Mouse (Mus musculus): ENCODE measurements around the gene Igsf3. TPM values are rescaled to one million over a fixed set of nuclear protein-coding genes. Genes with fewer than 3 reads are reported as not detected.

Igsf3 gene
- total and polyA plus RNA-seq, 3 experiments: not detected

DNA sequence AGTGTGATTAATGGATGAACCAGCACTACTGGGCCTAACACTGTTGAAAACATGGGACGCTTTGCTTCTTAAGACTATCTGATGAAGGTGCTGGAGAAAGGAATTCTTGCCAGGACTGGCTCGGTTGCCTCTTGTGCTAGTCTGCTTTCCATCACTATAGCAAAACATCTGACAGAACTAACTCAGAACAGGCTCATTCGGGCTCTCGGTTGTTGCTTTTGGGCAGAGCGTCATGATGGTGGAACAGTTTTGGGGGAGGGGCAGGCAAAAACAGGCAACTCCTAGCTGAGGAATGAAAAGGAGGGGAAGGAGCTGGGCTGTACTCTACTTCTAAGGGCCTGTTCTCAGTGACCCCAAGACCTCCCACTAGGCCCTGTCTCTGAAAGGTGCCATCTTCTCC is 4.8 kb downstream of the Igsf3 start:
- Histone ChIP-seq H3K9ac (ENCODE audit: control insufficient read depth, low read depth, low read length, poor library complexity, severe bottlenecking) (no peak overlapping the region), H3K9me3 (replicated peaks; ENCODE audit: insufficient read depth, low read length) (no peaks in the 10 kb centered on the region), H3K27me3 (ENCODE audit: control insufficient read depth in 1 of 2, insufficient read depth in 2 of 2, low read length in 2 of 2) (no peaks in the 10 kb centered on the region), H3K36me3 (ENCODE audit: control insufficient read depth in 1 of 2, insufficient read depth in 2 of 2, low read length in 2 of 2) (no peaks in the 10 kb centered on the region), H3K4me3 (ENCODE audit: control insufficient read depth in 1 of 2, insufficient read depth in 1 of 2, low read depth in 2 of 2, low read length in 2 of 2) (no peak overlapping the region), H3K4me1 (ENCODE audit: control insufficient read depth in 1 of 2, insufficient read depth in 2 of 2, low read length in 2 of 2) (no peaks in the 10 kb centered on the region), H3K79me2 (ENCODE audit: control insufficient read depth, insufficient read depth, low read length, poor library complexity) (no peaks in the 10 kb centered on the region), H3K27ac (ENCODE audit: control insufficient read depth, low read depth, low read length) (no peak overlapping the region)
- no peak for TF ChIP-seq GABPA (IDR thresholded peaks at IDR 0.05; ENCODE audit: low read depth, low read length)
- no peak for TF ChIP-seq RAD21 (IDR thresholded peaks at IDR 0.05; ENCODE audit: low read depth, low read length)
- TF ChIP-seq TAL1 (IDR thresholded peaks at IDR 0.05; ENCODE audit: low read length): no peak
- no peak for TF ChIP-seq CHD2 (IDR thresholded peaks at IDR 0.05; ENCODE audit: low read length)
- TF ChIP-seq ETS1 (IDR thresholded peaks at IDR 0.05; ENCODE audit: low read depth, low read length): no peak
- TF ChIP-seq ZMIZ1 (IDR thresholded peaks at IDR 0.05; ENCODE audit: low read depth, low read length): no peak
- TF ChIP-seq USF2 (IDR thresholded peaks at IDR 0.05; ENCODE audit: borderline replicate concordance in 1 of 2, insufficient read depth in 1 of 2, low read depth in 1 of 2, low read length in 2 of 2): no peak
- TF ChIP-seq MAFK (IDR thresholded peaks at IDR 0.05; ENCODE audit: borderline replicate concordance, low read depth, low read length): no peak
- no peak for TF ChIP-seq ZNF384 (IDR thresholded peaks at IDR 0.05; ENCODE audit: low read depth, low read length)
- no peak for TF ChIP-seq BHLHE40 (IDR thresholded peaks at IDR 0.05; ENCODE audit: borderline replicate concordance, low read depth, low read length)
- no peak for TF ChIP-seq ZKSCAN1 (IDR thresholded peaks at IDR 0.05; ENCODE audit: low read depth, low read length)
- TF ChIP-seq RCOR1 (IDR thresholded peaks at IDR 0.05; ENCODE audit: low read depth, low read length): no peak
- TF ChIP-seq MAZ (IDR thresholded peaks at IDR 0.05; ENCODE audit: low read depth, low read length): no peak
- no peak for DNase-seq (ENCODE audit: low read depth, low spot score)

DNA sequence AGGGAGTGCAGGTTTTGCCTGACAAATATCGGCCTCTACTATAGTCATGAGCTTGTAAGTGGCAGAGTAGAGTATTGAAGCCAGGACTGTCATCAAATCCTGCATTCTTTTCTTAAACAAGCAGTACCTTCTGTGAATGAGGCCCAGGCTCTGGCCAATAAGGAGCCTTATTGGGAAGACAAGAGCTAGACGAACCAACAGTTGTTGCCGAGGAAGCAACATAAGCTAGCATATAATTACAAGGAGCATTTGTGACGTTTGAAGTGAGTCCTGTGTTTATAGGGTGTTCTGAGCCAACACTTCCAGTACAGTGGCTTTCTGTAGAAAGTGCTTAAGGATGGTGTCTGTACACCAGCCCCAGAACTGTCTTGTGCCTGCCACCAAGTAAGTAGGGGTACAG is 5.9 kb downstream of the Igsf3 start:
- H3K36me3 ChIP-seq (ENCODE audit: control insufficient read depth in 1 of 2, insufficient read depth in 2 of 2, low read length in 2 of 2): no peaks in the 10 kb centered on the region
- no peaks in the 10 kb centered on the region for H3K79me2 ChIP-seq (ENCODE audit: control insufficient read depth, insufficient read depth, low read length, poor library complexity)
- TF ChIP-seq ETS1 (IDR thresholded peaks at IDR 0.05; ENCODE audit: low read depth, low read length) (no peak), MEF2A (IDR thresholded peaks at IDR 0.05; ENCODE audit: extremely low read depth, insufficient replicate concordance, low read depth, low read length, poor library complexity, severe bottlenecking) (no peak), MAZ (IDR thresholded peaks at IDR 0.05; ENCODE audit: low read depth, low read length) (no peak), NELFE (IDR thresholded peaks at IDR 0.05; ENCODE audit: low read depth, low read length) (no peak), ELF1 (IDR thresholded peaks at IDR 0.05; ENCODE audit: low read depth, low read length) (no peak), ZNF384 (IDR thresholded peaks at IDR 0.05; ENCODE audit: low read depth, low read length) (no peak), CTCF (IDR thresholded peaks at IDR 0.05 in 2 of 3, conservative IDR thresholded peaks at IDR 0.05 in 1 of 3; ENCODE audit: control insufficient read depth in 1 of 3, insufficient read depth in 1 of 3, low read depth in 2 of 3, low read length in 3 of 3, poor library complexity in 1 of 3, severe bottlenecking in 1 of 3) (no peak), HCFC1 (IDR thresholded peaks at IDR 0.05; ENCODE audit: low read depth, low read length) (no peak), GABPA (IDR thresholded peaks at IDR 0.05; ENCODE audit: low read depth, low read length) (no peak), ZKSCAN1 (IDR thresholded peaks at IDR 0.05; ENCODE audit: low read depth, low read length) (no peak), POLR2AphosphoS2 (IDR thresholded peaks at IDR 0.05; ENCODE audit: low read length) (no peak), RAD21 (IDR thresholded peaks at IDR 0.05; ENCODE audit: low read depth, low read length) (no peak), USF2 (IDR thresholded peaks at IDR 0.05; ENCODE audit: borderline replicate concordance in 1 of 2, insufficient read depth in 1 of 2, low read depth in 1 of 2, low read length in 2 of 2) (no peak), SIN3A (IDR thresholded peaks at IDR 0.05; ENCODE audit: low read length) (no peak), TBP (IDR thresholded peaks at IDR 0.05; ENCODE audit: low read depth, low read length) (no peak), GATA1 (IDR thresholded peaks at IDR 0.05; ENCODE audit: low read depth, low read length) (no peak), TCF12 (IDR thresholded peaks at IDR 0.05; ENCODE audit: low read depth, low read length) (no peak), USF1 (IDR thresholded peaks at IDR 0.05; ENCODE audit: low read depth, low read length) (no peak), JUND (IDR thresholded peaks at IDR 0.05; ENCODE audit: low read depth, low read length) (no peak), MYB (IDR thresholded peaks at IDR 0.05; ENCODE audit: low read depth, low read length) (no peak)
- H3K9ac ChIP-seq (ENCODE audit: control insufficient read depth, low read depth, low read length, poor library complexity, severe bottlenecking): no peak overlapping the region
- H3K27ac ChIP-seq (ENCODE audit: control insufficient read depth, low read depth, low read length): no peak overlapping the region
- no peak overlapping the region for H3K4me3 ChIP-seq (ENCODE audit: control insufficient read depth in 1 of 2, insufficient read depth in 1 of 2, low read depth in 2 of 2, low read length in 2 of 2)
- H3K4me1 ChIP-seq (ENCODE audit: control insufficient read depth in 1 of 2, insufficient read depth in 2 of 2, low read length in 2 of 2): no peaks in the 10 kb centered on the region
- DNase-seq (ENCODE audit: low read depth, low spot score): no peak
- no peaks in the 10 kb centered on the region for H3K9me3 ChIP-seq (replicated peaks; ENCODE audit: insufficient read depth, low read length)
- H3K27me3 ChIP-seq (ENCODE audit: control insufficient read depth in 1 of 2, insufficient read depth in 2 of 2, low read length in 2 of 2): no peaks in the 10 kb centered on the region
